8 mouse cellular contexts compared by ENCODE assay signal in genomic region chr9:22069881-22070553, GRCm38 (mm10). TPM values are rescaled to one million over a fixed set of nuclear protein-coding genes. Genes with fewer than 3 reads are reported as not detected.
DNase-seq lines count a peak whose midpoint lies in the region; ATAC-seq and TF ChIP-seq lines count a peak whose summit lies in the region.

No protein-coding gene starts in this region.

- TF ChIP-seq POLR2A in testis, adult 2 months (IDR thresholded peaks at IDR 0.05; ENCODE audit: control insufficient read depth, low read depth, low read length), result no peak

- DNase-seq in cerebellum, adult 18-20 months, result no peak
- DNase-seq in testis, postnatal 10 days (ENCODE audit: low spot score), result no peak
- DNase-seq in liver, embryonic 11.5 days (ENCODE audit: low spot score), result no peak
- DNase-seq in embryo, embryonic 10 days (ENCODE audit: low spot score), result no peak
- DNase-seq in layer of hippocampus, adult 9-10 months (ENCODE audit: low spot score), result no peak
- DNase-seq in left cerebral cortex, postnatal 10 days (ENCODE audit: extremely low spot score in 1 of 2, low spot score in 2 of 2), result no peak

- peaks cover 4% of the 10 kb centered on the region for H3K4me1 ChIP-seq in testis, adult 2 months (ENCODE audit: control insufficient read depth, insufficient read depth, low read length)
- peaks cover 3% of the 10 kb centered on the region for H3K4me1 ChIP-seq in liver, embryonic 11.5 days (replicated peaks; ENCODE audit: control insufficient read depth, insufficient read depth, low read length)

- no peaks in the 10 kb centered on the region; the same call in none of the 2 replicates for H3K36me3 ChIP-seq in testis, adult 2 months (ENCODE audit: control insufficient read depth, insufficient read depth, low read length)
- peaks cover 18% of the 10 kb centered on the region for H3K36me3 ChIP-seq in liver, embryonic 11.5 days (ENCODE audit: control insufficient read depth, insufficient read depth, low read length)

- H3K4me2 ChIP-seq in liver, embryonic 11.5 days, result peak overlapping the region; percentile 69

- ATAC-seq in cerebellum, adult (ENCODE audit: insufficient number of reproducible peaks, low FRiP score, low TSS enrichment), result peak; percentile 21; the same call in 1 of the 2 replicates
- no peak for ATAC-seq in liver, embryonic 11.5 days (replicated peaks; ENCODE audit: low FRiP score)

- H3K9ac ChIP-seq in liver, embryonic 11.5 days (ENCODE audit: low read depth, low read length), result peak overlapping the region; percentile 34

- H3K4me3 ChIP-seq in testis, adult 2 months (ENCODE audit: control insufficient read depth, low read depth, low read length), result peak overlapping the region; percentile 83
- peak overlapping the region; percentile 73 for H3K4me3 ChIP-seq in liver, embryonic 11.5 days (ENCODE audit: low read depth, low read length)

- no peak overlapping the region for H3K27ac ChIP-seq in testis, adult 2 months (ENCODE audit: control insufficient read depth, insufficient read depth, low read depth, low read length)
- H3K27ac ChIP-seq in liver, embryonic 11.5 days (ENCODE audit: low read depth, low read length), result no peak overlapping the region

- H3K27me3 ChIP-seq in testis, adult 2 months (ENCODE audit: control insufficient read depth, insufficient read depth, low read length), result no peaks in the 10 kb centered on the region
- H3K27me3 ChIP-seq in liver, embryonic 11.5 days (replicated peaks; ENCODE audit: control insufficient read depth, insufficient read depth, low read length), result no peaks in the 10 kb centered on the region

- 71% methylated on average over 4 of the region's 4 CpGs for WGBS in liver, embryonic 11.5 days

- TF ChIP-seq CTCF in testis, adult 2 months (IDR thresholded peaks at IDR 0.05; ENCODE audit: control insufficient read depth, insufficient read depth, insufficient replicate concordance, low read depth, low read length), result no peak

- no peaks in the 10 kb centered on the region for H3K9me3 ChIP-seq in liver, embryonic 11.5 days (ENCODE audit: control insufficient read depth, low read length)

- intact Hi-C loops in left cerebral cortex, postnatal 10 days (cut with DNase I), result loop anchor here (5.0 kb wide), 1 partner anchor 72 kb away; no protein-coding TSS in a partner anchor

RNA-seq across cellular contexts. Expression of gene Gm49318, which starts 1.0 kb away (rescaled TPM):
- polyA plus RNA-seq in testis, adult 2 months (2012; rRNA removed), result not detected in 2 replicates
- not detected in 2 replicates for polyA plus RNA-seq in liver, embryonic 11.5 days (2014; fragmentation: Nextera tagmentation; extraction: Ambion mirVana)
- under 1 TPM; 0.85 to 0.94 TPM for total RNA-seq in left cerebral cortex, postnatal 10 days (2021)

RNA-seq across cellular contexts. Expression of gene Zfp653, which starts 1.2 kb away (rescaled TPM):
- polyA plus RNA-seq in testis, adult 2 months (2012; rRNA removed), result 43.1 and 44.9 TPM in 2 replicates
- polyA plus RNA-seq in liver, embryonic 11.5 days (2014; fragmentation: Nextera tagmentation; extraction: Ambion mirVana), result 5.5 and 7.5 TPM in 2 replicates
- total RNA-seq in left cerebral cortex, postnatal 10 days (2021), result 10 to 100 TPM; 20.7 to 20.8 TPM

RNA-seq across cellular contexts. Expression of gene Ecsit, which starts 15.2 kb away (rescaled TPM):
- polyA plus RNA-seq in testis, adult 2 months (2012; rRNA removed), result 71.6 and 72.6 TPM in 2 replicates
- polyA plus RNA-seq in liver, embryonic 11.5 days (2014; fragmentation: Nextera tagmentation; extraction: Ambion mirVana), result 55.1 and 59.2 TPM in 2 replicates
- total RNA-seq in left cerebral cortex, postnatal 10 days (2021), result 10 to 100 TPM; 40.5 to 42.8 TPM

RNA-seq across cellular contexts. Expression of gene Elavl3, which starts 18.2 kb away (rescaled TPM):
- polyA plus RNA-seq in testis, adult 2 months (2012; rRNA removed), result 1.8 and 1.9 TPM in 2 replicates
- polyA plus RNA-seq in liver, embryonic 11.5 days (2014; fragmentation: Nextera tagmentation; extraction: Ambion mirVana), result 0.19 and 0.25 TPM in 2 replicates
- total RNA-seq in left cerebral cortex, postnatal 10 days (2021), result 100 to 1,000 TPM; 184 to 210 TPM

RNA-seq across cellular contexts. Expression of gene Cnn1, which starts 29.0 kb away (rescaled TPM):
- 5.8 and 22.3 TPM in 2 replicates for polyA plus RNA-seq in testis, adult 2 months (2012; rRNA removed)
- 3.6 and 6.2 TPM in 2 replicates for polyA plus RNA-seq in liver, embryonic 11.5 days (2014; fragmentation: Nextera tagmentation; extraction: Ambion mirVana)
- total RNA-seq in left cerebral cortex, postnatal 10 days (2021), result under 1 TPM; 0.20 to 0.39 TPM
